Mouse (Mus musculus) frontal cortex, postnatal 25 days (tissue): ENCODE data around the gene Wnt5a.
A peak's percentile ranks its signal among the peaks of the same experiment; 100 is the strongest.

Experiments used
- DNase-seq, 2 experiments: peaks; one replicate each; pipeline ENCODE4 v3.0.0; 2022; ENCODE audit warnings: low spot score in 2 of 2

The Wnt5a gene

DNA sequence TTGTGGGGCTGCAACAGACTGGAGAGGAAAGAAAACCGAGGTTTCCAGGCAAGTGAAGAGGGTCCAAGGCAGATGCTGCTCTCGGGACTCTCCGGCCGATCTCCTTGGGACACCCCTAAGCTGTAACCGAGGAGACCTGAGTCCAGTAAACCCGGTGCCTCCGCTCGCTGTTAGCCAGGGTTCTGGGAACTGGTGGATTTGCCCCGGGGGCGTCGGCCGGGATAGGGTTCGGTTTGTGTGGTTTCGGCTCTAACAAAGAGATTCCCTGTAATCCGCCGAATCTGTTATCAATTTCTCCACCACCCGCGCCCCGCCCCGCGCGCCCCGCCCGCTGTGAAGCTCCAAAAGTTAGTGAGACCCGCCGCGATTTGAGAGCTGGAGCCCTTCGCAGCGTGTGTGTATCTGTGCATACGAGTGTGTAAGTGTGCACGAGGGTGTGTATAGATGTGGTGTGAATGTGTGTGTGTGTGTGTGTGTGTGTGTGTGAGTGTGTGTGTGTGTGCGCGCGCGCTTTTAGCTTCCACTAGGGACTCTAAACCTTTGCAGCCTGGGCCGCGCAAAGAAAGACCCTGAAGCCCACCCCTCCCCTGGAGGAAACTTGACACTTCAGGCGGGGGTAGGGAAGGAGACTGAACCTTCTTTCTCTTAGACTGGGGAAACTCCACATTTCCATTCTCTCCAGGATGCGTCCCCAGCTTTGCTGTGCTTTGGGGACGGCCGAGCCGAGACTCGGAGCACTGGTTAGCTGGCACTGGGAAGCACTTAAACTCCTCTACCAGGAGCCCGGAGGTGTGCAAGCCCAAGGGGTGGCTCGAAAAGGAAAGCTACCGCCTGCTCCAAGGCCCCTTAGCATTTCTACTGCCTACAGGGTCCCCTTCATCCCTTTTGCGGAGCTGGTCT is 5.1 kb downstream of the Wnt5a start:
- DNase-seq = no peak

DNA sequence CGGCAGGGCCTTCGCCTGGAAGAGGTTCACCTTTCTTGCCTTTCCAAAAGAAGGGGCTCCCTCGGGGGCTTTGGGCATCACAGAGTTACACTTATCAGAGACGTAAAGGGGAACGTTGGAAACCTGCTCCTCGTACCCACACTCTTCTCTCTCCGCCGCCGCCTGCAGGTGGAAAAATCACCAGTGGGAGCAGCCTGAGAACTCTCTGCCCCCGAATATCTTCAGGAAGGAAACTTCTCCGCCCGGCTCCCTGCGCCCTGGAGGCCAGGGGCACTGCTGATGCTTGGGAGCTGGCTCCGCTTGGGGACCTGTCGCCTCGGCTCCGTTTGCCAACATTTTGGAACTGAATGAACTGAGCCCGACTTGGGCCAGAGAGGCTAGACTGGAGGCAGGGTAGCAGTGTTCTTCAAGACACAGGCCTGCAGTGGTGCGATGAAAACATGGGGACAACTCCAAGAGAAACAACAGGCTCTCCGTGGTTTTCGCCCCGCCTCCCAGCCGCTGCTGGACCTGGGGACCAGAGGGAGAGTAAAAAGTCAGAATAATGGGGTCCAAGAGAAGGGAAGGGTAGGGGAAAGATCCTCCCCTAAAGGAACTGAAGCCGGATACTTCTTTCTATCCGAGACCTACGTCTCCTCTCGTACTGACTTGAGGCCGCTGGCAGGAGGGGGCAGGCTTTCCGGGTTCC is 5.9 kb downstream of the Wnt5a start:
- peak; percentile 17 to 23 for DNase-seq

DNA sequence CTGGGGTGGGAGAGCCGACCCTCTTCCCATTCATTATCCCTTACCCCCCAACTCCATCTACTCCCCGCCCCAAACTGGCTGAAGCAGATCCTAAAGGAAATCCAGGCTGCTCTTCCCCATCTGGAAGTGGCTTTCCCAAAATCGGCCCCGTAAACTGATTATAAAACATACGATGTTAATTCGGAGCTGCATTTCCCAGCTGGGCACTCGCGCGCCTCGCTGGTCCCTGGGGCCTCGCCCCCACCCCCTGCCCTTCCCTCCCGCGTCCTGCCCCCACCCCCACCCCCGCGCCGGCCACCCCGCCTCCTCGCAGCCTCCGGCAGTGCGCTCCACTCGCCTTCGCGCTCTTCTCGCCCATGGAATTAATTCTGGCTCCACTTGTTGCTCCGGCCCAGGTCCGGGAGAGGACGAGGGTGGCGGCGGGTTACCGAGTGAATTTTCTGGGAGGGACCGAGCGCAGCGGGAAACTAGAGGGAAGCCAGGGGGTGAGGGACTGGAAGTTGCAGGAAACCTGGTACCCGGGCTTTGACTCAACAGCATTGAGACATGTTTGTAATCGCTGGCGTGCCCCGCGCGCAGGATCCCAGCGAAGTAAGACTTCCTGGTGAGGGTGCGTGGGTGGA is 6.6 kb downstream of the Wnt5a start:
- DNase-seq = no peak

DNA sequence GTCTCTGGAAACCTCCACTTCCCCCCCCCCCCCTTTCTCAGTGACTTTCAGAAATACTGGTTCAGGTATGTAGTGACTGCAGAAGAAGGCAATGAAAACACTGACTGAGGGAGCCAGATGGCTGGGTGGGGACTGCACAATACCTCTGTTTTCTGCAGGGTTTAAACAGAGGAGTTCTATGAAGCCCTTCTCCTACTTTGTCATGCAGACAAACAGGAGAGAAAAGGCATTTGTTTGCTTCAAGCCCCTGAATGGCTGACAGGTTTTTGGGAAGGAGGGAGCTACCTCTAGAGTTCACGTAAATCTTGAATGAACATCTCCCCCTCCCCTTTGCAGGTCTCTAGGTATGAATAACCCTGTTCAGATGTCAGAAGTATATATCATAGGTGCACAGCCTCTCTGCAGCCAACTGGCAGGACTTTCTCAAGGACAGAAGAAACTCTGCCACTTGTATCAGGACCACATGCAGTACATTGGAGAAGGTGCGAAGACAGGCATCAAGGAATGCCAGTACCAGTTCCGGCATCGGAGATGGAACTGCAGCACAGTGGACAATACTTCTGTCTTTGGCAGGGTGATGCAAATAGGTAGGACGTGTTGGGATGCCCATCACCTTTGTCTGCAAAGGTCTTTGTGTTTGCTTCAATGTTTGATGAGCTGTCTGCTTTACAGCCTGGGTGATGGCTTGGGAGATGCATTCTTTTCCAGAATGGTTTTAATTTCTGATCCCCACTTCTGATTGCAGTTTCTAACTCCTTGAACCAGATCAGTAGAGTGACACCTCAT is 8.4 kb downstream of the Wnt5a start:
- DNase-seq = no peak

DNA sequence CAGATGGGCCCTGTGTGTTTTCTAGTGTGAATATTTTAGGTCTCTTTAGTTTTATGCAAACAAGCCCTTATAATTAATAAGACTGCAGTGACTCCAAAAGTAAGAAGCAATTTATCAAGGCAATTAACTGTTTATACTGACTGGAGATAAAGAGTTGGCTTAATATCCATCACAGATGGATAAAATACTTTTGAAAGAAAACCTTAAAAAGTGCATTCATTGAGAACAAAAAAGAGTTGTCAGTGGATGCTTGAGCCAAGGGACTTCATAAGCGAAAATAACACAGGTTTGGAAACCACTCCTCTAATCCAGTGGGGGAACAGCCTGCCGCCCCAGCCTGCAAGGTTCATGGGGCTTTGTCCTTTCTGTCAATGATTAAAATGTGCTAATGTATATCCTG is 9.6 kb downstream of the Wnt5a start:
- DNase-seq = no peak

DNA sequence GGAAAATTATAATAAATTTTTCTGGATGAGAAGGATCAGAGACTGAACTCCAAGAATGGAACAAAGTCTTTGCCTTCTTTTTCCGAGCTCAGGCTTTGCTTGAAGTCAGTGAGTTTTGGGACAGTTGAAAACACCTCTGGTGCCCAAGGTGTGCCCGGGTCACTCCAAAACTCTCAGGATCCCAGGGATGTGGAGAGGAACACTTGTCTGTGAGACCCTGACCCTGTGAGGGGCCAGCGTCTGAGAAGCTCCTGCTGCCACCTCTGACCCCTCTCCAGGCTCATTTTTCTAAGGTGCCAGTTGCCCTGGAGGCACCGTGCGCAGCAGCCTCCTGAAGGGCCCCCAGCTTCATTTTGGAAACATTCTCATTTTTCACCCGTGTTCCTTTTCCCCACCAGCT is 10.8 kb downstream of the Wnt5a start:
- DNase-seq = no peak

DNA sequence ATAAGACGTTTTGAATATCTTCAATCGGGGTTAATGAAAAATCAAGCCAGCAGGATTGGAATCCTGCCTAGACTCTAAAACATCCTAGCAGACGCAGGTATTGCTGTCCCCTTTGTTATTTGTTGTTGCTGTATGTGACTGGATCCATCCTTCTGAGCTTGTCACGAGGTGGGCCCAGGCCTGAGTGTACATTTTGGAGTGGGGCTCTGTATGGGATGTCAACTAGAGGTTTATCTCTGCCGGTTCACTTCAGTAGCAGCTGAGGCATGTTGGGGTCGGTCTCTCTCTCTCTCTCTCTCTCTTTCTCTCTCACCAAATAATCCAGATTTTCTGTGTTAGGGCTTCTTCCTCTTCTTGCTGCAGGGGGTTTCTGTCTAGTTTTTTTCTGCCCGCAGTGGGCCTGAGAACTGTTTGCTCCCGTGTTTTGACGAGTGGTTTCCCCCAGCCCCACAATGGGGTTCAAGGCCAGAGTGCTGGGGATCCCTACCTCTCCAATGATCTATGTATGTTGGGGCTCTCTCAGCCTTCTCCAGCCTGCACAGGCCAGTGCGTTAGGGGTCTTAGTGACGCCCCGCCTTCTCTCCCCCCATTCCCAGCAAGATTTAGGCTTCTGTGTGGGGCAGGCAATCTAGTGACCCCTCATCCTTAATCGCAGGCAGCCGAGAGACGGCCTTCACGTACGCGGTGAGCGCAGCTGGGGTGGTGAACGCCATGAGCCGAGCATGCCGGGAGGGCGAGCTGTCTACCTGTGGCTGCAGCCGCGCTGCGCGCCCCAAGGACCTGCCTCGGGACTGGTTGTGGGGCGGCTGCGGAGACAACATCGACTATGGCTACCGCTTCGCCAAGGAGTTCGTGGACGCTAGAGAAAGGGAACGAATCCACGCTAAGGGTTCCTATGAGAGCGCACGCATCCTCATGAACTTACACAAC is 13.3 kb downstream of the Wnt5a start:
- DNase-seq = no peak

DNA sequence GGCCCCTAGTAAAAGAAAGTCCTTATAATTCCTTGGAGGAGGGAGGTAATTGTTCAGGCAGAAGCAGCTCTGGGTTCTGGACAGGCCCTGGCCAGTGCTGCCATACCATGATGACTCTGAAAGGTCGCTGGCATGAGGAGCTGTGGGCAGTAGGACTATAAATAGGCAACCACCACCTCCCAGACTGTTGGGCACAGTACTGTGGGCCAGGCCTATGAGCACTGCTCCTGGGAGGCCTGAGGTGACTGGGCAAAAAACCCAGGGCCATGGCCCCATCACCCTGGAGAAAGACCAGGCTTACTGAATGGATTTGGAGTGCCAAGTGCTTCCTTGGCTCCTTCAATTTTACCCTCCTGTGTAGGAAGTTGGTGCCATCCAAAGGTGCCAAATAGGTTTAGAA is 16.6 kb downstream of the Wnt5a start:
- DNase-seq = no peak

DNA sequence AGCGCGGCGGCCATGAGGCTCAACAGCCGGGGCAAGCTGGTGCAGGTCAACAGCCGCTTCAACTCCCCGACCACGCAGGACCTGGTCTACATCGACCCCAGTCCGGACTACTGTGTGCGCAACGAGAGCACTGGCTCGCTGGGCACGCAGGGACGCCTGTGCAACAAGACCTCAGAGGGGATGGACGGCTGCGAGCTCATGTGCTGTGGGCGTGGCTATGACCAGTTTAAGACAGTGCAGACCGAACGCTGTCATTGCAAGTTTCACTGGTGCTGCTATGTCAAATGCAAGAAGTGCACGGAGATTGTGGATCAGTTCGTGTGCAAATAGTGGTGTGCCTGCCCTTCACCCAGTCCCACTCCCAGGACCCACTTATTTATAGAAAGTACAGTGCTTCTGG is 18.1 kb downstream of the Wnt5a start:
- DNase-seq = no peak

DNA sequence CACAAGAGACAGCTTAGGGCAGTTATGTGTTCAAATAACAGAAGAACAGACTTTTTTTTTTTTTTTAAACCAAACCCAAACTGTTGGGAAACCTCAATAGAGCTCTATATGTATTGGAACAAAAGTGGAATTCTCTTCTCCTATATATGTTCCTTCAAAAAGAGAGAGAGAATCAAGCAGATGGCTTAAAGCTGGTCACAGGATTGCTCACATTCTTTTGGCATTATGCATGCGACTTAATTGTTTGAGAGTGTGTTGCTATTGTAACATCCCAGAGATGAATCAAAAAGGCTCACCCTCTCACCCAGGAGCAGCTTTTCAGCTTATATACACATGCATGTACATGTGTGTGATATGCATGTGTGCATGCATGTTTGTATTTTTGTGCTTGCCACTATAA is 21.0 kb downstream of the Wnt5a start:
- no peak for DNase-seq

DNA sequence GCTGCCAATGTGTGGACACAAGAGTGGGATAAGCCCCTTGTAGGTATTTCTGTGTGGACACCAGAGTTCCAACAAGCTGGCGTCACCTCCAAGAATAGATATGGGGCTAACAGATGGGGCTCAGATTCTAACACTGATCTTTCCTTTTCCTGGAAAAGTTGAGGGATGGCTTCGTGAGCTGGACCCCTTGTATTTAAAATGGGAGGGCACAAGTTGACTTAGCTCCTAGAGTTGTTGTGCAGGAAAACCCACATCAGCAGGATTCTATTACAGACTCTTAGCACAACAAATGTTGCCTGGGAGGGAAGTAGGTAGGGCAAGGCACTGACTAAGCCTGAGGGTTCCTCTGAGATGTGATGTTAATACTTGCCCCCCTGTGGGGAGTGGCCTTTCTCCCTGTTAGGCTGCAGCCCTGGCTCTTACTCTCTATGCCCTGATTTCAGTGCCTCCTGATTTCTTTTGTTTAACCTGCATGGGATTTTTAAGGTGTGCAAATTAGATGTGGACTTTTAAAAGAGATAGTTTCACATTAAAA is 23.7 kb downstream of the Wnt5a start:
- no peak for DNase-seq

DNA sequence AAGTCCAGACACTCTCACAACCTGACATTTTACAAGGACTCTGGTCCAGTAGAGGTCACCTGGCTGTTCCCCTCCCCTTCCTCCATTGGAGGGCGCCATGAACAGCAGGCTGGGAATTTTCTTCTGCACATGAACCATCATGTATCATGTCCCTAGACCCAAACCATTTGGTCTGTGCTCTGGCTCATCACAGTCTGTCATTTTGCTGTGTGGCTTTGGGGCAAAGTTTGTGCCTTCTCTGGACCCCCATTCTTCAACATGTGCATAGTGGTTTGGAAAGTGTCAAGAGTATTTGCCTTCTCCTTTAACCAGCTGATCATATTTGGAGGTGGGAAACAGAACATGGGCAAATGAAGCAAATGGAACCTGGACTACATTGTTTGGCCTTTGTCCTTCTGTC is 27.0 kb downstream of the Wnt5a start:
- DNase-seq = no peak

DNA sequence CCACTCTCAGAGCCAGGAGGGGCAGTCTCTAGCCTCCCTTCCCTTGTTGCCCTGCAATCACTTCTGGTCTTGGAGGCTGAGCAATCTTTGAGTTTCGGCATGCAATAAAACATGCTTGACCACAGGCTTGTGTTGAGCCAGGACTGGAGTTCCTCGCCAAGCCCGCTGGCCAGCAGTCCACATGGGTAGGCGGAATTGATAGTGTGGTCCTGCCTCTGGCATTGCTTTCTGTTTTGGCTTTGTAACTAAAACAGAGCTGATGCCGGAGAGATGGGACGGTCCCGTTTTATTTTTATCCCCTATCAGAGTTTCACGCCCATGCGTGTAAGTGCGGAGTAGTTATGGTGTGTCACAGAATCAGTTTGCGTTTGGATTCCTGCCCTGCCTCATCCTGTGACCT is 28.4 kb downstream of the Wnt5a start:
- no peak for DNase-seq

DNA sequence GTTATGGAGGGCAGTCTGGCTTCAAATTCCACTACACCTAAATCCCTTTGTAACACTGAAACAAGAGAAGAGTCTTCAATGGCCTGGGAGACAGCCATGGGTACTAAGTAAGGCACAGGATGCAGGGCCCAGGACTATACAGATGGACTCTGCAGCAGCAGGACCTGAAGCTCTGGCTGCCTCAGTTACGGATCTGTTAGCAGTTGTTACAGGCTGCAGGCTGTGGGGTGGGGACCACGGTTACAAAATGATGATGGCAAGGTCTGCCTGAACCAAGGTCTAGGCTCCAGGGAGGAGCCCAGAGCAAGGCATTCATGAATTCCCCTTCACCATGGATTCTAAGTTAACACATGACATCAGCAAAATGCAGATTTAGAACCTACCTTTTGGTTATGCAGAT is 29.3 kb downstream of the Wnt5a start:
- DNase-seq = no peak

DNA sequence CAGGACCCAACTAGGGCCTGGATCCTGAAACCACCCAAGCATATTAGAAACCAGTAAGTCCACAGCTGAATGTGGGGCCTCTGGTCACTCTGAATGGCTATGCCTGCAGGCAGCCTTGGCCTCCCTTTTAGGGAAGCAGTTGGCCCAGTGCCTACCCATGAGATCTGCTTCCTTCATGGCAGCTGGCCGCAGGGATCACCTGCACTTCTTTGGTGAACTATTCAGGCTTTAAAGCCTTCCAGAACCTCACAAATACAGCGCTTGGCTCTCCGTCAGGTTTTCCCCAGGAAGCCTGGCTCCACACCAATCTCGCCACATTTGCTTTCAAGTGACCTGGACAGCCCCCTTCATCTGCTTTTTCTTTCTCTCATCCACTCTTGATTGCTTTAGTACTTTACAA is 31.3 kb downstream of the Wnt5a start:
- DNase-seq = no peak

DNA sequence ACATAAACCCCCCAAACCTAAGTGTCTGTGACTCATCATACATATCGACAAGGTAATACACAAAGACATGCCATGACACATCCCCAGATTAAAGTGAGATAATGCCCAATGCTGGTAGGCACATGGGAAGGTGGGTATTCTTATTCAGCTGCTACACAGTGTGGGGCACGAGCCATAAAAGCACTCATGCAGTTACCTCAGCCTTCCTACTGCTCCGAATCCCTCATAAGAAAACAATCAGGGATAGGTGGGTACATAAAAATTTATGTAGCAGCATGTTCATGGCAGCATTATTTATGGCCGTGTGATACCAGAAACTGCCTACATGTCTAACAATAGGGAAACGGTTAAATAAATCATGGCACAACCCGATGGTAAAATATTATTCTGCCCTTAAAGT is 35.0 kb downstream of the Wnt5a start:
- DNase-seq = no peak

DNA sequence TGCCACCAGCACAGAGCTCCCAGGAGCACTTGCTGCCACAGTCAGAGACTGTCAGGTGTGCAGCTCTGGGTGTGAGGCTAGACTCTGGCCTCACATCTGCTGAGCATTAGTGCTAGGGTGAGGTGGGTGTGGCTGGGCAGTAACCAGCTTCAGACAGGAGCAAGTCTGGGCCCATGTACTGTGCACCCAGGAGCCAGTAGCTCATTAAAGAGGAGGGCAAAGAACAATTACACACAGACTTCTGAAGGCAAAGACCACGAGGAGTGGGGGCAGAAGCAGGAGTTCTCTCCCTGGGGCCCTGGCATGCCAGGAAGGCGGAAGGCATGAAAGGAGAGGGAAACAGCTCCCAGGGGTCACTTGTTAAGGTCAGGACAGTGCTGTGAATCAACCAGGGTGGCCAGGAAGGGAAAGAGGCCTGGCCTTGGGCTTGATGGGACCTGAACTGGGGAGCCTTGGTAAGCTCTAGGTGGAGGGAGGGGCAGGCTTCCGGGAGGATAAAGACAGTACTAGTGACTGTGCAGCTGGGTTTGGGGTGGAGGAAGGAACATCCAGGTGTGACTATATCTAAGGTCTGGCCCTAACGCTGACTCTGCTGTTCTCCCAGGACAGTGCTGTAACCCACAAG is 37.7 kb downstream of the Wnt5a start:
- no peak for DNase-seq

DNA sequence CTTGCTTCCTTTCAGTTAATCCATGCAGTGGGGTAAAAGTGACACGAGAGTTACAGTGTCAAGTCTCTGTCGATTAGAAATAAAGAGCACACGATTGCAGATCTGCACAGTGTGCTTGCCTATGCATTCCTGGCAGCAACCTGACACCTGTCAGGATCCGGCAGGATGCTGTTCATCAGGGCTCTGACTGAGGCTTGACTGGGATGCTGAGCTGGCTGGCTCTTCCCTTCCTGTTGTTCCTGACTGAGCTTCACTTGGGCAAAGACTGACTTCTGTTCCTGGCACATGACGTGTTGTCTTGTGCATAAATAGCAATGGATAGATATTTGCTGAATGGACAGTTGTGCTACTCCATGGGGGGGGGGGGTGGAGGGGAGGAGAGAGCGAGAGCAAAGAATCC is 57.3 kb downstream of the Wnt5a start:
- DNase-seq = no peak
